Mouse (Mus musculus) thymus, adult 2 months (tissue): ENCODE data around the gene Vsir.

Source experiments
- CTCF ChIP-seq: fragments of 200-500 bp; IDR thresholded peaks from 2 replicates; pipeline ENCODE4 v1.5.1; 2012; ENCODE audit warnings: mild to moderate bottlenecking, control low read depth, low read length, moderate library complexity, borderline replicate concordance; ENCODE audit not compliant: control insufficient read depth, poor library complexity, insufficient read depth; ENCODE audit errors: extremely low read depth
- POLR2A ChIP-seq: fragments of 200-500 bp; IDR thresholded peaks from 2 replicates; pipeline ENCODE4 v1.6.1; 2012; ENCODE audit warnings: mild to moderate bottlenecking, low read length, control low read depth, moderate library complexity; ENCODE audit not compliant: control insufficient read depth, poor library complexity, insufficient read depth; ENCODE audit errors: extremely low read depth

- TF ChIP-seq CTCF (no peak), POLR2A (no peak)
Observed at GRCm38 (mm10) chr10:60394936-60395335, 48.3 kb downstream of the Vsir start.
